Mouse (Mus musculus): Measurements from ENCODE around the gene Gls. TPM values are rescaled to one million over a fixed set of nuclear protein-coding genes. Genes with fewer than 3 reads are reported as not detected.

Gene Gls
- polyA plus RNA-seq, 1 experiment from 2014 or later, result 37.1 TPM

GRCm38 (mm10) chr1:52170747-52171146 lies 62.3 kb downstream of the Gls start:
- WGBS, result 72% methylated on average over 7 of the region's 7 CpGs
- no peaks in the 10 kb centered on the region for H3K9me3 ChIP-seq
- H3K4me1 ChIP-seq, result no peaks in the 10 kb centered on the region
- no peak overlapping the region for H3K4me2 ChIP-seq (replicated peaks)
- no peak overlapping the region for H3K4me3 ChIP-seq
- H3K27me3 ChIP-seq, result no peaks in the 10 kb centered on the region
- ATAC-seq (replicated peaks), result no peak
- no peak overlapping the region for H3K9ac ChIP-seq (replicated peaks)
- no peak overlapping the region for H3K27ac ChIP-seq (replicated peaks)
- no peaks in the 10 kb centered on the region for H3K36me3 ChIP-seq

GRCm38 (mm10) chr1:52170057-52170456 lies 63.0 kb downstream of the Gls start:
- Histone ChIP-seq H3K27me3 (no peaks in the 10 kb centered on the region), H3K4me2 (replicated peaks) (no peak overlapping the region), H3K9me3 (no peaks in the 10 kb centered on the region), H3K36me3 (no peaks in the 10 kb centered on the region), H3K4me1 (no peaks in the 10 kb centered on the region), H3K9ac (replicated peaks) (no peak overlapping the region), H3K4me3 (no peak overlapping the region), H3K27ac (replicated peaks) (no peak overlapping the region)
- 15% methylated on average over 3 of the region's 3 CpGs for WGBS
- ATAC-seq (replicated peaks), result 0 out of 2 replicates have a peak, but pooled peaks have one; percentile 46

DNA sequence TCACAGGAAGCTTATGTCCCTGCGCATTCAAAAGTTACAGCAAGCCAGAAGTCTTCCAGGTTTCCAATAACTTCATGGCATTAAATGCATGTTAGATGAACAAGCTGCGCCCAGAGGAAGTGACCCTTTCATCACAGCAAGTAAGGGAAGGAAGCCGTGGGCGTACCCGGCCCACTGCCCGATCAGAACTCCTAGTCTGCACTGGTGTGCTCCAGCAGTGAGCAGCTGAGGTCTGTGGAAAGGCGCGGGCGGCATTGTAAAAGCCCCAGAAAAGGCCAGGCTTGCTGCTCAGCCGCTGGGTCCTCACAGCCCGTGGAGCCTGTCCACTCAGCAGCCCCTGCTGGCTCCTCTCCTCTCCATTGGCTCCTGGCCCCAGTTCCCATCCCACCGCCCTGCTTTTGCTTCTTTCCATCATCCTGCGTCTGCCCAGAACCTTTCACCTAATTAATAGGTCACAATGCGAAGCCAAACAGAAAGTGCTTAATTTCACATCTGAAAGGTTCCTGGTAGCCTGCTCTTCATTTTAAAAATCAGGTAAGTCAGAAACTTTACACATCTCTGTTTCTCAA lies 66.3 kb downstream of the Gls start:
- Histone ChIP-seq H3K36me3 (no peaks in the 10 kb centered on the region), H3K4me3 (no peak overlapping the region), H3K27me3 (no peaks in the 10 kb centered on the region), H3K9ac (replicated peaks) (no peak overlapping the region), H3K27ac (replicated peaks) (no peak overlapping the region), H3K4me1 (no peaks in the 10 kb centered on the region), H3K4me2 (replicated peaks) (no peak overlapping the region), H3K9me3 (no peaks in the 10 kb centered on the region)
- WGBS, result 66% methylated on average over 14 of the region's 14 CpGs
- no peak for ATAC-seq (replicated peaks)

DNA sequence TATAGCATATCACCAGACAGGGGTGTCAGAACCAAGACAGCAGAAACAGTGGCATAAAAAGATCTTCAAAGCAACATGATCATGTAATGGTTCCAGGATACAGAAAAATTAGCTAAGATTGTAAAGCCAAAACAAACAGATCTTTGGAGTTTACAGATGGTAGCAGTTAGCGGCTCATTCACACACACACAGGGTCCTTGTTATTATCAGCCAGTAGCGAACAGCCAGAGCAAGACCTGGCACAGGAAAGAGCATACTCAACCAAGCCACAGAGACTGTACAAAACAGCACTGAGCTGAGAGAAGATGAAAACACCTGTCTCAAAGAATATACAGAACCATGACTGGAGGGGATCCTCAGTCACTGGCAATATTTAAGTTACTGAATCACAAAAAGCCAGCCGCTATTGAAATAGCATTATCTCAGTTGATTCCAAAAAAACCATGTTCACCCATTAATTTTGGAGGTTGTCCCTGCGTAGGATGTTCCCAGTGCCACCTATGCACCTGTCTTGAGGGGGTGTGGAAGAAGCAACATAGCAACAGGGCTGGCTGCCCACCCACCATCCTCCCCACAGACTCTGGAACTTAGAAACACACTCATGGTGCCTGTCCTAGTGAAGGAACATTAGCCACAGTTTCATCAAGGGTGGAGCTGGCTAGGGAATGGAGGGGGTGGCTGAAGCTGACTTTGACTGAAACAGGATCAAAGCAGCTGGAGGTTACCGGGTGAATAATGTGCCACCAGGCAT lies 69.2 kb downstream of the Gls start:
- no peaks in the 10 kb centered on the region for H3K36me3 ChIP-seq
- no peak overlapping the region for H3K4me2 ChIP-seq (replicated peaks)
- H3K4me3 ChIP-seq, result no peak overlapping the region
- no peaks in the 10 kb centered on the region for H3K9me3 ChIP-seq
- no peak for ATAC-seq (replicated peaks)
- no peak overlapping the region for H3K9ac ChIP-seq (replicated peaks)
- WGBS, result 84% methylated on average over 5 of the region's 5 CpGs
- no peaks in the 10 kb centered on the region for H3K27me3 ChIP-seq
- H3K4me1 ChIP-seq, result no peaks in the 10 kb centered on the region
- H3K27ac ChIP-seq (replicated peaks), result no peak overlapping the region

GRCm38 (mm10) chr1:52161151-52161550 lies 71.9 kb downstream of the Gls start:
- H3K9me3 ChIP-seq, result no peaks in the 10 kb centered on the region
- H3K36me3 ChIP-seq, result peaks cover 5% of the 10 kb centered on the region
- no peak overlapping the region for H3K27ac ChIP-seq (replicated peaks)
- 93% methylated on average over 8 of the region's 8 CpGs for WGBS
- no peaks in the 10 kb centered on the region for H3K4me1 ChIP-seq
- H3K4me2 ChIP-seq (replicated peaks), result no peak overlapping the region
- no peaks in the 10 kb centered on the region for H3K27me3 ChIP-seq
- H3K4me3 ChIP-seq, result no peak overlapping the region
- ATAC-seq (replicated peaks), result no peak
- H3K9ac ChIP-seq (replicated peaks), result no peak overlapping the region

- ATAC-seq (replicated peaks), result no peak
- Histone ChIP-seq H3K4me1 (no peaks in the 10 kb centered on the region), H3K9me3 (no peaks in the 10 kb centered on the region), H3K4me3 (no peak overlapping the region), H3K4me2 (replicated peaks) (no peak overlapping the region), H3K27me3 (no peaks in the 10 kb centered on the region), H3K36me3 (peaks cover 5% of the 10 kb centered on the region), H3K27ac (replicated peaks) (no peak overlapping the region), H3K9ac (replicated peaks) (no peak overlapping the region)
- 86% methylated on average over 17 of the region's 17 CpGs for WGBS
Measured at GRCm38 (mm10) chr1:52158490-52159381, 74.3 kb downstream of the Gls start.

GRCm38 (mm10) chr1:52158040-52158439 lies 75.0 kb downstream of the Gls start:
- 93% methylated on average over 2 of the region's 2 CpGs for WGBS
- Histone ChIP-seq H3K4me1 (no peaks in the 10 kb centered on the region), H3K4me2 (replicated peaks) (no peak overlapping the region)

DNA sequence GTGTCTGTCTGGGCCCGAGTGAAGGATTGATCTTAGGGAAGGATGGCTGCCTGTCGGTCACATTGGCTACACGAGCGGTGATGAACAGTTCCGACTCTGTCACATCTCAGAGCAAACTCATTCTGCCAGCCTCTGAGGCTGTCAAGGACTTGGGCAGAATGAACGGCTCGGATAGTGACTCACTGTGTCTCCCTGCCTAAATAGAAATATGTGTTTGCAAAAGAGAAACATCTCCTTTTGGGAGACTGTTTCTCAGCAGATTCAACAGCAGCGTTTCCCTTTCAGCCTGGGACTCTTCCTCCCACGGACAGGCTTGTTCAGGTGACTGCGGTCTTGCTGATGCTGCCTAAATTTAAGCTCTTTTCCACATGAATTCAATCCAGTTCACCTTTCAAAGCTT lies 76.7 kb downstream of the Gls start:
- Histone ChIP-seq H3K9ac (replicated peaks) (no peak overlapping the region), H3K27me3 (no peaks in the 10 kb centered on the region), H3K4me1 (no peaks in the 10 kb centered on the region), H3K27ac (replicated peaks) (no peak overlapping the region), H3K9me3 (no peaks in the 10 kb centered on the region), H3K4me2 (replicated peaks) (no peak overlapping the region), H3K4me3 (no peak overlapping the region), H3K36me3 (peaks cover 5% of the 10 kb centered on the region)
- WGBS, result 93% methylated on average over 10 of the region's 10 CpGs
- no peak for ATAC-seq (replicated peaks)

More at GRCm38 (mm10) chr1:52158040-52158439, 75.0 kb downstream of the Gls start:
- Histone ChIP-seq H3K27ac (replicated peaks) (no peak overlapping the region), H3K9ac (replicated peaks) (no peak overlapping the region), H3K36me3 (peaks cover 5% of the 10 kb centered on the region), H3K9me3 (no peaks in the 10 kb centered on the region), H3K4me3 (no peak overlapping the region), H3K27me3 (no peaks in the 10 kb centered on the region)
- ATAC-seq (replicated peaks), result no peak

DNA sequence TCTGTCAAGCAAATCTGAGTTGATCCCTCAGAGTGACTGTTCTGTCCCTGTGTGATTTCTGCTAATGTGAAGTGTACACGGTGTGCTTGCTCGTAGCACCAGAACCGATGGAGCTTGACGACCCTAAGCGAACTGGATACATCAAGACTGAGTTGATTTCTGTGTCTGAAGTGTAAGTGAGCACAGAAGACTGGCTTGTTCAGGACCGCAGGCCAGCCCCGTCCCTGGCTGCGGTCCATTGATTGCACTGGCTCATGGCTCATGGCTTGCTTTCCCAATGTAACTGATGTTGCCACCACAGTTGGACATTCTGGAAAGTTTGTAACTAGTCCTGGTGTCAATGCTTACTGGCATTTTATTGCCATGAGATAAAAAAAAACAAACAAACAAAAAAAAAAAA lies 78.1 kb downstream of the Gls start:
- H3K36me3 ChIP-seq, result peaks cover 5% of the 10 kb centered on the region
- no peak overlapping the region for H3K4me2 ChIP-seq (replicated peaks)
- peaks cover 8% of the 10 kb centered on the region; the same call in 1 of the 2 replicates for H3K4me1 ChIP-seq
- no peaks in the 10 kb centered on the region for H3K27me3 ChIP-seq
- H3K9me3 ChIP-seq, result no peaks in the 10 kb centered on the region
- no peak overlapping the region for H3K9ac ChIP-seq (replicated peaks)
- H3K4me3 ChIP-seq, result no peak overlapping the region
- 94% methylated on average over 8 of the region's 8 CpGs for WGBS
- H3K27ac ChIP-seq (replicated peaks), result no peak overlapping the region
- ATAC-seq (replicated peaks), result no peak

DNA sequence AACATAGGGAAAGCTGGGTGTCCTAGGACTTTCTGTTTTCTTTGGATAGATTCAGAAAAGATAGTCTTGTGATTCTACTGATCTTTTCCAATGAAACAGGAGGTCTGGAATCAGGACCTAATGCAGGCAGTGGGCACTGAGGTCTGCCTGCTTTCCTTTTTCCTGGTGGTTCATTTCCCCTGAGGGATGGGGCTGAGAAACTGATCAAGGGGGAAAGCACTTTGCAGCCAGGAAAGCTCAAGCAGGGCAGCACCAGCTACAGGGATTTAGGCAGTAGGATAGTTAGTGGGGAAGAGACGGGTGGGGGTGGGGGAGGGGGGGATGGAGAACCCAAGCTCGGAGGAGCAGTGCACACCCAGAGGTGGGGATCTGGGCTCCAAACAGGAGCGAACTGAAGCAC lies 80.1 kb downstream of the Gls start:
- 39% methylated on average over 3 of the region's 3 CpGs for WGBS
- no peak overlapping the region for H3K9ac ChIP-seq (replicated peaks)
- H3K27ac ChIP-seq (replicated peaks), result no peak overlapping the region
- H3K4me1 ChIP-seq, result peaks cover 8% of the 10 kb centered on the region; the same call in 1 of the 2 replicates
- no peaks in the 10 kb centered on the region for H3K27me3 ChIP-seq
- peaks cover 5% of the 10 kb centered on the region for H3K36me3 ChIP-seq
- no peak for ATAC-seq (replicated peaks)
- H3K4me3 ChIP-seq, result no peak overlapping the region
- H3K9me3 ChIP-seq, result no peaks in the 10 kb centered on the region
- H3K4me2 ChIP-seq (replicated peaks), result no peak overlapping the region

- Histone ChIP-seq H3K4me3 (no peak overlapping the region), H3K4me2 (replicated peaks) (no peak overlapping the region), H3K36me3 (no peaks in the 10 kb centered on the region), H3K27ac (replicated peaks) (no peak overlapping the region), H3K9me3 (no peaks in the 10 kb centered on the region), H3K4me1 (peaks cover 8% of the 10 kb centered on the region; the same call in 1 of the 2 replicates), H3K27me3 (no peaks in the 10 kb centered on the region), H3K9ac (replicated peaks) (no peak overlapping the region)
- WGBS, result 71% methylated on average over 13 of the region's 13 CpGs
- no peak for ATAC-seq (replicated peaks)
Measured at GRCm38 (mm10) chr1:52152369-52152768, 80.7 kb downstream of the Gls start.

- WGBS, result 88% methylated on average over 5 of the region's 5 CpGs
- ATAC-seq (replicated peaks), result no peak
Measured at GRCm38 (mm10) chr1:52151166-52151565, 81.9 kb downstream of the Gls start.

More at GRCm38 (mm10) chr1:52151166-52151565, 81.9 kb downstream of the Gls start:
- H3K9me3 ChIP-seq, result no peaks in the 10 kb centered on the region
- H3K36me3 ChIP-seq, result no peaks in the 10 kb centered on the region
- no peak overlapping the region for H3K9ac ChIP-seq (replicated peaks)
- no peak overlapping the region for H3K4me3 ChIP-seq
- peaks cover 8% of the 10 kb centered on the region; the same call in 1 of the 2 replicates for H3K4me1 ChIP-seq
- no peaks in the 10 kb centered on the region for H3K27me3 ChIP-seq
- no peak overlapping the region for H3K4me2 ChIP-seq (replicated peaks)
- H3K27ac ChIP-seq (replicated peaks), result 0 out of 2 replicates have a peak overlapping the region, but pooled peaks have one; percentile 56
